Mouse (Mus musculus) spleen, adult 18-20 months (tissue): Measurements from ENCODE around the gene Klhl2.

Experiments
- DNase-seq, 2 experiments: peaks; one replicate each; pipeline ENCODE4 v3.0.0; 2022; ENCODE audit warnings: mixed read lengths in 2 of 2

The Klhl2 gene

DNA sequence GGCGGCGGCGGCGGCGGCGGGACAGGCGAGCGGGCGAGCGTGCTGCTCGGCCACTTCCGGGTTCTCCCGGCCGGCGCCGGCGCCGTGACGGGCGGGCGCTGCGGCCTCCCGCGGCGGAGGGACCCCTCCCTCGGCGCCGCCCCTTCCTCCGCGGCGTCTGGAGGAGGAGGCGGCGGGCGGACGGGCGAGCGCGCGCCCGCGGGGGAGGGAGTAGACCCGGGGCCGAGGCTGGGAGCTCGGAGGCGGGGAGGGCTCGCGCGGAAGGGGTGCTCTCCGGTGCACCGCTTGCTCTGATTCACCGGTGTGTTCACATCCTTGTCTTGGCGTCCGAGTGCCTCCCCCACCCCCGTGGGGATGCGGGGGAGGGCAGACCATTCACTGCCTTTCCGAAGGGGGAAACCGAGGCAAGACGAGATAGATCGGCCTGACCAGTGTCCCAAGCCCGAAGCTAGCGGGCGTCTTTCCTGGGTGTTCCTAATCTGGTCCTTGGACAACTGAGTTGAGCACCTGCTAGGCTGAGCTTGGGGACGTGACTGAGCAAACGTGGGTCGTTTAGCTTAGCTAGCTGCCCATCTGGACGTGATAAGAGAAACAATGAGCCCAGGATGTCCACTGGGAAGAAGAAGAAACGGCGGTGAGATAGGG lies at the start of gene Klhl2:
Gene Klhl2, minus strand, starts transcription at position 121 of the 645 bp plus-strand sequence.
- DNase-seq, result peak; percentile 76 to 82

DNA sequence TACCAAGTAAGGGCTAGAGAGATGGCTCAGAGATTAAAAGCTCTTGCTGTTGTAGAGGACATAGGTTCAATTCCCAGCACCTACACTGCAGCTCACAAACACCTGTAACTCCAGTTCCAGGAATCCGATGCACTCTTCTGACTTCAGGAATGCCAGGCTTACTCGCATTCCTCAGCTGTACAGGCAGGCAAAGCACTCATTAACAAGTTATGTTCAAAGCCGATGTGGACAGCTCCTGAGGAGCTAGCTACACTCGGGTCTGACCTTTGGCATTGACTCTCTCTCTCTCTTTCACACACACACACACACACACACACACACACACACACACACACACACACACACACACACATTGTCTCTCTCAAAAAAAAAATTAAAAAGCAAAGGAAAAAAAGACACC lies 48.9 kb upstream of the Klhl2 start:
- DNase-seq, result no peak

DNA sequence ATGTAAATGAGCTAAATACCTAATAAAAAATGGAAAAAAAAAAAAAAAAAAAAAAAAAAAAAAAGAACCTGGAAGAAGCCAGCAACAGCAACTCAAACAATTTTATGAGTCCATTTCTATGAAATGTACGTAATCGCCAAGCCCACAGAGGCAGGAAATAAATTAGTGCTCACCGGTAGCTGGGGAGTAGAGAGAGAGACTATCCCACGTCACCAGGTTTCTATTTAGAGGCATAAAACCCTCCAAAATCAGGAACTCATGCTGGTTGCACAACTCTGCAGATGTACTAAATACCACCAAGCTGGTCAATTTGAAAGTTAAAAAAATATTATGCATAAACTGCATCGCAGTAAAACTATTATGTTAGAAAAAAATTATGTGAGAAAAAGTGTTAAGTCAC lies 46.9 kb upstream of the Klhl2 start:
- DNase-seq, result no peak

DNA sequence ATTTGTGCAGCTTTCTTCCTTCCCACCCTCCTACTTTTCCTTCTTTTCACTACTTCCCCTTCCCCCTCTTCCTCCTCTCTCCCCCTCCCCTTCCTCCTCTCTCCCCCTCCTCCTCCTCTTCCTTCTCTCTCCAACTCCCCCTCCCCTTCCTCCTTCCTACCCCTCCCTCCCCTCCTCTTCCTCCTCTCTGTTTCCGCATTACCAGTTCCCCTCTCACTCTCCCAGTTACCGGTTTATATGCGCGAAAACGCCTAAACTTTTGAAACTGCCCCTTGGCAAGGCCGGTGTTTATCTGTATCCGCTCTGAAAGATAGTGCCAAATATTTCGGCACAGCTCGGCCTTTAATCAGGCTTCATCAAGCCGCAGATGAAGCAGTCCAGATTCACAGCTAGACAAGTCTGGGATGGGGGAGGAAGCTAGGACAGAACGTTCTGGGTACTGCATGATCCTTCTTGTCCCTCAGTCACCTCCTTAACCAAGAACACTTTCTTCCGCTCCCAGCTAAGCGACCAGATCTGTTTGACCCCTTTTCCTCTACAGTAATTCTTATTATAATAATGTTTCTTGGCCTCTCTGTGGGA lies 30.9 kb upstream of the Klhl2 start:
- DNase-seq, result peak in 1 of 2 experiments; percentile 5

DNA sequence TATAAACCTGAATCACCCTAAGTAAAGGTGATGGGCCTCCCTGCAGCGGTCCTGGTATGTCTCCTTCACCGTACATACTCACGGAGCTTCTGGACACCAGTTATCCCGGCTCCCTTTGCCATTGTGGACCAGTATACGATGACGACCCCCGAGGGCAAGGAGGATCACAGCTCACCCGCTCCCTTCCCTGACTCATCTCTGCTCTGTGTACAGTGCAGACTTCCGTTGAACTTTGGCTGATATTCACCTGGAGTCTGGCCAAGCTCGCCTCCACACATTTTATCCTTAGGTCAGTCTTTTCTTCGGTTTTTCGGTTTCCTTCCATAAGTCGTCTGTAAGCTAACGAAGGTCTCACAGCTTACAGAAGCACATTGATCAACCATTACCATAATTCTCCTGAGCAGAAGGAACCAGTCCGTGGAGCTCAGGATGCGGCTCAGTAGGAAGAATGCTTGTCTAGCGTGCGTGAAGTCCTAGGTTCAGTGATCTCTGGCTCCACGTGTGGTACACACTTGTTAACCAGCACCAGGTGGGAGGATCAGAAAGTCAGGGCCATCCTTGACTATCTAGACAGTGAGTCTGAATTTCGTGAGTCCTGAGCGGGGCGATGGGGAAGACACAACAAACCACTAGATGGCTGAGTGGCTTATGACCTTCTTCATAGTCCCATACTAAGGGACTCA lies 28.0 kb upstream of the Klhl2 start:
- DNase-seq, result no peak

DNA sequence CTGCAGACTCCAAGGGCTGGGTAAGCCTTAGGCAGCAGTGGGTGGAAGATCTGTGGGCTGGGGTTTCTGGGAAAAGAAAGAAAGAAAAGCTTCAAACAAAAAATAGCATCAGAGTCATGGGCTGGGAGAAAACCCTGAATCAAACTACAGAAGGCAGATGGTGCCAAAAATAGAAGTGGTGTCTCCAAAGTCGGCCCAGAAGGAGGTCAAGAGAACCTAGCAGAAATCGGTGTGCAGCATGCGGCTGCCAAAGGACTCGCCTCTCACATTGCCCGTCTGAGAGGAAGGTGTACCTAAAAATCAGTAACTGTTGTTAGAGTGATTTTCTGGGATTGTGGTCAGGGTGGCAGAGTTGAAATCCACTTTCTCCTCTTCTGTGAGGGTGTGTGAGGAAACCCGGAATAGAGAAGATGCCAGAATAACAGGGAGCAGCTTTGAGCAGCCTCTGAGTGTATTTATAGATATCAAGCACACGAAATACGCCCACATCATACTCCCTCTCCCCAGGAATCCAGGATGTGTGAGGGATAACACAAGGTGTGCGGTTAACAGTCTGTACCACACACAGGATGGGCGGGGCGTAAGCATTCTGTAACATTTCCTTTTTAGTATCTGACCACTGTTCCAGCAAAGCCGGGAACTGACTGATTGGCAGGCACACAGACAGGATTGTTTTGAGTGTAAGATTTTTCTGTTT lies 21.8 kb upstream of the Klhl2 start:
- no peak for DNase-seq

DNA sequence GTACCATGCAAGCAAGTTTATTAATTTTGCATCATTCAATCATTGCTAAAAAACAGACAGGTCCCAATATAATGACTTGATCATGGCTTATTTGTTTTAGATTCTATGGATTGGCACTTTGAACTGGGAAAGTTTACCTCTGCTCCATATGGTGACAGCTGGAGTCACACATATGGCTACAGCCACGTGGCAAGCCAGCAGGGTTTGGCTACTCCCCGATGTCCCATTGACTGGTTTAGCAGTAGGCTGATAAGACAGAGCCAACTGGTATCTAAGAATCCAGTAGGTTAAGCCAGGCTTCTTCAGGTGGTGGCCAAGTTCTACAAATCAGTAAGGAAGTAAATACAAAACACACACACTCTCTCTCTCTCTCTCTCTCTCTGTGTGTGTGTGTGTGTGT lies 20.4 kb upstream of the Klhl2 start:
- DNase-seq, result no peak

DNA sequence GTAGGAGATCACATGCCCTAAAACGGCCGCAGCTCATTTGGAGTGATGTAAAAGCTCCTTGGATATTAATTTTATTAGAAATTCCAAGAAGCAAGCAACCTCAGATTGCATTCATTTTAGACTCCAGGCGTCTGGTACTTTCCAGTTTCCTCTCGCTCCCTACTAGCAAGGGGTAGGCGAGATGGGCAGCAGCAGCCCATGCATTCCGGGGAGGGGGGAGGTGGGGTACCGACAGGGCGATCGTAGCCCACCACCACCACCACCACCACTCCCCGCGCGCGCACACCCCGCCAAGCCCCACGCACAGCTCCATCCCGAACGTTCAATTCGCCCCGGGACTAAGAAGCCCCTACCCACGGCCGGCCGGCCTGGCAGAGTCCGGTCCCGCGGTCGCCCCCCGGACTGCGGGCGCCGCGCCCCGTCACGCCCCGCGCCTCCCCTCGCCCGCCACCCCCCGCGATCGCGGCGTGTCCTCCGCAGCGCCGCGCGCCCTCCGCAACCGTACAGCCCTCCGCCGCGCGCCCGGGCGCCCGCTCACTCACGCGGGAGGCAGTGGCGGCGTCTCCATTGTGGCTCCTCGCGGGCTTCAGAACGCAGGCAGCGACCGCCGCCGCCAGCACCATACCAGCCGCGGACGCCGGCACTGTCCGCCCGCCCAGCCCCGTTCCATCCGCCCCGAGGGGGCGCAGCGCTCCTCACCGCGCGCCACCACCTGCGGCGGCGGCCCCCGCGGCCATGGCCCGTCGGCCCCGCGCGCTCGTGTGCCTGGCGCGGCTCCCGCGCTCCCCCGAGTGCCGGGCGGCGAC lies 523 bp downstream of the Klhl2 start:
- peak in 1 of 2 experiments; percentile 67 for DNase-seq

DNA sequence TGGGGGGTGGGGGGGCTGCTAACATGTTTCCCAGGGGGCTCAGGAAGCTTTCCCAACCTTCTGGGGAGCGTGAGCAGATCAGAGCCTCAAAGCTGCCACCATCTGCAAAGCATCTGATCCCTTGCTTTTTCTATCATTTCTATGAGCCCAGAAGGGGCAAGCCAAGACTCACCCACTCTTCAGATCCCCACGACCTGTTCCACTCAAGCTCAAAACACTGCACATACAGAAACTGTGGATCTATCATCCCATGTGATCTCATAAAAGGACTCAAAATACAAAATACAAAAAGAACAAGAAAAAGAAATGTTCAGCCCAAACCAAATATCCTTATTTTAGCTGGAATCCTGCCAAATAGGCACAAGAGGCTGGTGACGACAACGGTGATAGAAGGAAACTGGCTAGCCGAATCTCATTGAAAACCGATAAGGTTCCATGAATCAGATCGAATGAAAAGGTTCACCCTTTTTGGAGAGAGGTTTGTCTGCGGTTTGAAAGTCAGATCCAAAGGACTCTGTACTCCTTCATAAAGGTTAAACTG lies 1.5 kb downstream of the Klhl2 start:
- no peak for DNase-seq

DNA sequence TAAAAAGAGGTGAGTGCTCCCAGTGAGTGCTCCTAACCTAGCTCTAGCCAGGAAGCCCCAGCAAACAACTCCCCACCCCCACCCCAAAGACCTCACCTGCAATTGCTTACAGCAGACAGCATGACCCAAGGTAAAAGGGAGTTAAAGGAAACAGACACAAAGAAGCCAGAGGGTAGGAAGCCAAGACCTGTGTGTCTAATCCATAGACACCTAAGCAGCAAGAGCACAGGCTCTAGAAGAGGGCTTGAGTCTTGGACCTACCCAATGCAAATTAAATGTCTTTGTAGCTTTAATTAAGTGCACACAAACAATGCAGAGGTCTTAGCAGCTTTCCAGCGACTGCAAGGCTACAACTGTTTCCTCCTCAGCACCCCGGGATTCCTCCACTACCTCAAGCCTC lies 2.2 kb downstream of the Klhl2 start:
- DNase-seq, result no peak

DNA sequence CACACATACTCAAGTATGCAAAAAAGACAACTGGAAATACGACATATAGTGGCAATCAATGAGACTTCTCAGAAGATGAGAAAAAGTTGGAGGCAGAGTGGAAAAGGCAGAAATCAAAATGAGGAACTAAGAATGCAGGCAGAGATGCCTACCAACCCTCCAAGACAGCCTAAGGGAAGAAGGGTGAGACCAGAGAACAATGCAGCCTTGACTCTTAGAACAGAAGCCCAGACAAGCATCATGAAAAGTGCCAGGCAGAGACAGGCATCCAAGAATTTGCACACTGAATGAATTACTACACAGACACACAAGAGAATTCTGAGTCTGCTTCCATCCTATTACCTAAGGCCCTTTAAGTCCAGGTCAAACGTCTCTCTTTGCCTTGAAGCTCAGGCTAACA lies 2.6 kb downstream of the Klhl2 start:
- no peak for DNase-seq

DNA sequence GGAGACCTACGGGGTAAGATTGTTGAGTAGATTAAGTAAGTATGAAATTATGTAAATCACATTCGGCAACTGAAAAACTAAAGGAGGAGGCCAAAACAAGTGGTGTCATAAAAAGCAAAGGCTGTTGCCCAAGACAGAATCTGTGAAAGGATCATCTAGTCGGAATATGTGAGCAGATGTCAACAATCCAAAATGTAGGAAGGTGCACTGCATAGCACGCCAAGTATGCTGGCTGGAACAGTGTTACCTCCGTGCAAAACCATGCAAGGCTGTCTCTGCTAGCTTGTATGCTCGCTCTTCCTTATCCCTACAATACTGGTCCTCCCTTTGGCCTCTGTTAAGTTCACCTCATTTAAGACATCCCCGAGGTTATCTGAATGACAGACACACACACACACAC lies 4.5 kb downstream of the Klhl2 start:
- DNase-seq, result no peak

DNA sequence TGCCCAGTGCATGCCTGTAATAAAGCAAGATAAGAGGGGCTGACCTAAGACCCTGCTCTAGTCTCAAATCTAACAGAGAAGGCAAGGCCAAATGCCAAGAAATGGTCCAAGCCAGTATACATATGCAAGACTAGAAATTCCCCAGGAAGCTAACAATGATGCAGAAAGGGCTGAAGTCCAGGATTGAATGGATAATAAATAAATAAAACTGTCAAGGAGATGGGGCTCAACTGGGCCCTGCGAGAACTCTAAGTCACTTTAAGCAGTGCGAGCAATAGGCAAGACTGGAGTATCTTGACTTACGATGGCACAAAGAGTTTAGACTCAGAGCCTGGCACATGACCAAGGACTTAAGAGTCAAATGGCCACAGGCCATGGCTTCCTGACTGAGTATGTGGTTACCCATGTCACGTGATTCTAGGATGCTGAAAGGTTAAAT lies 5.8 kb downstream of the Klhl2 start:
- DNase-seq, result no peak

DNA sequence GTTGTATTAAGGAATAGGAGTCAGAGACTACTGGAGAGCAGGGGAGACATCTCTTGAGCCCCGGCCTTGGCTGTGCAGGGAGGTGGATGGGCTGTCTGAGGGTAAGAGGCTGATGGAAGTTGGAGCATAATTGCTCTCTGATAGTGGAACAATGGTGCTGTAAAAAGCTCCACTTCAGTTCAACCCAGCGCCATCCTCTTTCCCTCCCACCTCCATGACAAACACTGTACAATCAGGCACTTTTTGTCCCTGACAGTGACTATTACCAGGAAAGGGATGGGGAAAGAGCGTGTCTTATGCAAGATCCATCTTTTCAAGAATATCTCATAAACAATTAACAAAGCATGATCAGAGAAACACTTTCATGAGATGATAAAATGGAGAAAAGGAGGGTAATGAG lies 6.6 kb downstream of the Klhl2 start:
- no peak for DNase-seq

DNA sequence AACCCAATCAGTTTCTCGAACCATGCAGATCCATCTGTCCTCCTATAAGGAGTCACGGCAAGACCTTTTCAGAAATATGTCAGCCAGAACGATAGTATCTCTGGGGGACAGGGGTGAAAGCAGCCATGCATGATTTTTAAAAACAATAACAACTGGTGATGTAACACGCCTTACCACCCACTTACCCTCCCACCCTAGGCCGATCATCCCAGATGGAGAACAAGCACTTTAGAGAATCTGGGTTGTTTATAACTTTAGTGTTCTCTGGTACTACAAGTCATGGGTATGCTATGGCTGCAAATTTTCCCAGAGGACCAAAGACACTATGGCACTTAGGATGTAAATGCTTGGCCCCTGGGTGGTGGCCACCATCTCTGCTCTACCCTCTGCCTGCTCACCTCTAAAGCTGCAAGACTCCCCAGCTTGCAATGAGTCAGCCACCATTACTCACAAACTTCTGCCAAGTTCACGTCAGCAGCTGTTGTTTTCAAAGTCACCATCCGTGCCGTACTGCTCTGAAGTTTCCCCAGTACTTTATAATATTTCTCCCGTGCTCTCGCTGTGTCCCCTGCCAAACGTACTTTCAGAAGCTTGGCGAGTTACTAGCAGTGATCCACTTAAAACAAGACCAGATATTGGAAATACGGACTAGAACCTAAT lies 7.9 kb downstream of the Klhl2 start:
- no peak for DNase-seq

DNA sequence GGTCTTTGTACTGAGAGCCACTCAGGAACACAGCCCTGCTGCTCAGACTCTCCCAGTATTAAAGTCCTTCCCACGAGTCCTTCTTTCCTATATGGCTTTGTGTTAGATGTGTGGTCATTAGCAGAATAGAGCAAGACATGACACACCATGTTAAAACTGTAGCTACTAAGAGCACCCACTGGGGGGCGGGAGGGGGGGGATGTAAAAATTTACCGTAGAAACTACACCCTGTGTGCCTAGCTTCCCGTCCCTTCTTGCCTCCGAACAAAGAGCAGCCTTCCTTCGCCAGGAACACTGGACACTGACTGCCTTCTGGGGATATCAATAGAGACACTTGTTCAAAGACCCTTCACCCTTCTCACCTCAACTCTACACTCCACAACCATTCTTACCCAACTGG lies 10.2 kb downstream of the Klhl2 start:
- no peak for DNase-seq

DNA sequence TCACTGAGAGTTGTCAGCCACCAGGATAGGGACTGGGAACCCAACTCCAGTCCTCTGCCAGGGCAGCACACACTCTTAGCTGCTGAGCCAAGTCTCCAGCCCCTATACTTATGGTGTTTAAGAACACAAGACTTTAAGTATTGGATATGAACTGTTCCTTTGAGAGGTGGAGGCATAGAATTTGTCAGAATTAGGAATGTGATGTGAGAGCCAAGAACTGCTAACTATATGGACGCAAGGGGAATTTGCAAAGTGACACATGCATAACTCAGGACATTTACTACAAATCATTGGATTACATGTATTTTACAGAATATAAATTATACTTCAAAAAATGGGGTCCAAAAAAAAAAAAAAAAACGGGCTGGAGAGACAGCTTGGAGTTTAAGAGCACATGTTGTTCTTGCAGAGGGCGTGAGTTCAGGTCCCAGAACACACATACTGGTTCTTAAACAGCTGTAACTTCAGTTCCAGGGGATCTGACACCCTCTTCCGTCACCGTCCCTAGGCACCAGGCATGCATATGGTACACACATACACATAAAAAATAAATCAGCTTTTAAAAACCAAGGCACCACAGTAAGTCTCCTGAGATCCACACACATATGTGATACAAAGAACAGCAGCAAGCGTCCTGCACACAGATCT lies 14.2 kb downstream of the Klhl2 start:
- no peak for DNase-seq

DNA sequence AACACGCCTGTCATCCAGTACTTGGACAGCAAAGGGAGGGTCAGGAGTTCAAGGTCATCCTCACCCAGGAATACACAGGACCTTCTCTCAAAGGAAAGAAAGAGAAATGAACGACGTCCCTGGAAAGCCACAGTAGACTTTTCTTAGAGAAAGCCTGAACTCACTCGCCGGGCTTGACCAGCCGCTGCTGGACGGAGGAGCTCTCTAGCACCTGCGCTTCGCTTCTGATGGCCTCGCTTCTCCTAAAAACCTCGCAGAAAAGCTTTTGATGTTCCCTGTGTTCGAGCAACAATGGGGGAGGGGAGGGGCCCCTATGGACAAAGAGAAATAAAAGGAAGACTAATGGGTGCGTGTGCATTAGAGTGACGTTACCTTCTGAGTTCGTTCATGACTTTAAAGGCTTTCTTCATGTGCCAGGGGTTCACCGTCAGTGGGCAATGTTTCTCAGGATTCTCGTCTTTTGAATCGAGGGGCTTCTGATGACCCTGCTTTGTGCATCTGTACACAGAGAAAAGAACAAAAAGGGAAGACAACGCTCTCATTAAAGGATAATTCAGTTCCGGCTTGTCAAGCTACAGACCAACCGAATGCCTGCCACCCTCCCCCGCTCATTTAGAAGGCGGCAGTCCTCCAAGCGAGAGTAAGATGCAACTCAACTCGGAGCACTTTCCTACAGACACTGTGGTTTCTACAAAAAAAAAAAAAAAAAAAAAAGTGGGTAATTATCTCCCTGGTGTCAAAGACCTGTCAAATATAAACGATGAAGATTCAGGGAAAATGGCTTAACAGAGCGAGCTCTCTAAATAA lies 15.5 kb downstream of the Klhl2 start:
- no peak for DNase-seq

DNA sequence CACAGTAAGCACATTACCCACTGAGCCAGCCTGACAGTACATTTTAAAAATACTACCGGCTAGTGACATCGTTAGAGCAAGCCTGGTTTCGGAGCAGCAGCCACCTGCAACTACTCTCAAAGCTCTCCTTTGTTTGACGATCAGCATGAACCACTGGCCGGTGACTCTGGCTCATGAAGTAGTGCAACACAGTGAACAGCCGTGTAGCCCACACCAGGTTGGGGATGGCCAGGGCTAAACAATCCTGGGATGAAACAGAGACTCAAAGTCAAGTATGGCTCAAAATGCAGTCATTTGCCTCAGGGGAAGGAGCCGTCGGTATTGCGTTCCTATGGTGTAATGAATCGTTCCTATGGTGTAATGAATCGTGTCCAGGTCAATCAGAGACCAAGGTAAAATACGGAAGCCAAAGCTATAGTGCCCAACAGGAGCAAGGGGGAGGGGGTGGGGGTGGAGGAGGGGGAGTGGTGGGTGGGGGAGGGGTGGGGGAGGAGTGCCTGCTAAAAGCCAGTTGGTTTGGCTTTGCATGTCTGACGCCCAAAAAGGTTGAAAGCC lies 17.2 kb downstream of the Klhl2 start:
- DNase-seq, result no peak

DNA sequence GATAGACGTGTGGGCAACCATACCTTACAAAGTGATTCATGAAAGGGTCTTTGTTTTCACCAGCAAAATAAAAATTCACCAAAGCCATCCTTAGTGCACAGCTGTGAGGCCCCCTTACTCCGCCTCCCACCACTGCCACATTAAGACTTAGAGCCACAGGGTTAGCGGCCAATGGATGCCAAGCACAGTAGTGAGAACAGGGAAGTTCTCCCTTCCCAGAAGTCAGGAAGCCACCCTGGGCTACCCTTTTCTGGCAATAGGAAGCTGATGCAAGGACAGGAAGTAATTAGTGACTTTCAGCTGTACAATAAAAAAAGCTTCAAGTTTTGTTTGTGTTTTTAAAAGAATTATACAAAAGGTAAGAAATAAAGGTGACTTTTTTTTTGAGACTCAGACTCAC lies 18.2 kb downstream of the Klhl2 start:
- DNase-seq, result no peak
